Mouse (Mus musculus) mesoderm, embryonic 11.5 days (tissue): ENCODE data around the gene Reps1.

ENCODE experiments used
- DNase-seq: peaks from one replicate; pipeline ENCODE4 v3.0.0-alpha.2; 2012; ENCODE audit warnings: low read depth, low spot score

The Reps1 gene

GRCm38 (mm10) chr10:18139615-18140014, 84.0 kb downstream of the Reps1 start:
- DNase-seq, result no peak

- no peak for DNase-seq
These were observed 85.7 kb downstream of the Reps1 start for GRCm38 (mm10) chr10:18141389-18141788.

- DNase-seq, result no peak
These were observed 86.6 kb downstream of the Reps1 start for GRCm38 (mm10) chr10:18142231-18142630.

GRCm38 (mm10) chr10:18147224-18147623, 91.6 kb downstream of the Reps1 start:
- no peak for DNase-seq

- no peak for DNase-seq
These were observed 106.8 kb downstream of the Reps1 start for GRCm38 (mm10) chr10:18162435-18162971.
